Mouse (Mus musculus) hindbrain, embryonic 15.5 days (tissue): Measurements from ENCODE around the gene Ikzf1. TPM values are rescaled to one million over a fixed set of nuclear protein-coding genes. Genes with fewer than 3 reads are reported as not detected.

ENCODE experiments used
- ATAC-seq: fragments of 200-750 bp; cut with Nextera tagmentation; 2 replicates; pipeline ENCODE4 v1.8.0; 2017; ENCODE audit warnings: low read depth, moderate number of reproducible peaks, moderate TSS enrichment; ENCODE audit not compliant: low FRiP score
- H3K27ac ChIP-seq: fragments of 300-500 bp; sonication (generic); replicated peaks from 2 replicates; pipeline ENCODE4 v1.5.1; 2015; ENCODE audit warnings: mild to moderate bottlenecking, inconsistent platforms
- H3K27me3 ChIP-seq: fragments of 300-500 bp; sonication (generic); 2 replicates; pipeline ENCODE4 v1.6.1; 2015; ENCODE audit warnings: control low read depth, inconsistent platforms
- H3K36me3 ChIP-seq: fragments of 300-500 bp; sonication (generic); 2 replicates; pipeline ENCODE4 v1.6.1; 2015; ENCODE audit warnings: control low read depth, inconsistent platforms
- H3K4me1 ChIP-seq: fragments of 300-500 bp; sonication (generic); replicated peaks from 2 replicates; pipeline ENCODE4 v1.6.1; 2015; ENCODE audit warnings: control low read depth, inconsistent platforms
- H3K4me2 ChIP-seq: fragments of 300-500 bp; sonication (generic); 2 replicates; pipeline ENCODE4 v1.6.1; 2015; ENCODE audit warnings: moderate library complexity, mild to moderate bottlenecking, inconsistent platforms
- H3K4me3 ChIP-seq: fragments of 300-500 bp; sonication (generic); 2 replicates; pipeline ENCODE4 v1.5.1; 2015; ENCODE audit warnings: mild to moderate bottlenecking, inconsistent platforms
- H3K9ac ChIP-seq: fragments of 300-500 bp; sonication (generic); 2 replicates; pipeline ENCODE4 v1.6.1; 2015; ENCODE audit warnings: inconsistent platforms
- H3K9me3 ChIP-seq: fragments of 300-500 bp; sonication (generic); 2 replicates; pipeline ENCODE4 v1.6.1; 2016; ENCODE audit warnings: control low read depth, inconsistent platforms
- WGBS: fragments of 180-500 bp; shearing (Covaris S2); methylation state at CpG from one replicate; pipeline ENCODE4 v1.1.7; 2015; 5-methylcytosine and 5-hydroxymethylcytosine counted together
- polyA plus RNA-seq: library from polyadenylated mRNA; unstranded; fragments of >200 nt; fragmentation: Nextera tagmentation; extraction: Ambion mirVana; gene quantifications from 2 replicates; pipeline ENCODE4 v1.2.1, GENCODE M21; 2015

Gene Ikzf1
- polyA plus RNA-seq = 0.94 and 1.2 TPM in 2 replicates

- peaks cover 45% of the 10 kb centered on the region for H3K27me3 ChIP-seq
- H3K4me2 ChIP-seq = peak within 1 kb of the TSS; percentile 100
- WGBS = 1% methylated on average over 62 of the region's 100 CpGs
- H3K27ac ChIP-seq = no peak within 1 kb of the TSS
- no peaks in the 10 kb centered on the region for H3K9me3 ChIP-seq
- H3K4me1 ChIP-seq = peaks cover 19% of the 10 kb centered on the region
- peak within 1 kb of the TSS; percentile 40 for H3K9ac ChIP-seq
- H3K4me3 ChIP-seq = peak within 1 kb of the TSS; percentile 64
- ATAC-seq = peak; percentile 84
- H3K36me3 ChIP-seq = no peaks in the 10 kb centered on the region
These were observed at the start of gene Ikzf1 for GRCm38 (mm10) chr11:11684930-11685852. Gene Ikzf1 (plus strand): TSS chr11:11685003.

GRCm38 (mm10) chr11:11644303-11644702 is 40.5 kb upstream of the Ikzf1 start:
- Histone ChIP-seq H3K9me3 (no peaks in the 10 kb centered on the region), H3K9ac (no peak overlapping the region), H3K4me3 (no peak overlapping the region), H3K27me3 (no peaks in the 10 kb centered on the region), H3K27ac (no peak overlapping the region), H3K4me1 (no peaks in the 10 kb centered on the region), H3K36me3 (no peaks in the 10 kb centered on the region), H3K4me2 (no peak overlapping the region)
- ATAC-seq = no peak

- H3K9me3 ChIP-seq = no peaks in the 10 kb centered on the region
- no peaks in the 10 kb centered on the region for H3K36me3 ChIP-seq
- WGBS = 81% methylated on average over 3 of the region's 3 CpGs
- H3K4me3 ChIP-seq = no peak overlapping the region
- ATAC-seq = no peak
- no peaks in the 10 kb centered on the region for H3K27me3 ChIP-seq
- no peaks in the 10 kb centered on the region for H3K4me1 ChIP-seq
- no peak overlapping the region for H3K4me2 ChIP-seq
- no peak overlapping the region for H3K9ac ChIP-seq
- no peak overlapping the region for H3K27ac ChIP-seq
These were observed 28.4 kb upstream of the Ikzf1 start for GRCm38 (mm10) chr11:11656388-11656787.

GRCm38 (mm10) chr11:11656995-11657530 is 27.7 kb upstream of the Ikzf1 start:
- Histone ChIP-seq H3K4me1 (no peaks in the 10 kb centered on the region), H3K27ac (no peak overlapping the region), H3K36me3 (no peaks in the 10 kb centered on the region), H3K27me3 (no peaks in the 10 kb centered on the region), H3K4me3 (no peak overlapping the region), H3K4me2 (no peak overlapping the region), H3K9me3 (no peaks in the 10 kb centered on the region), H3K9ac (no peak overlapping the region)
- no peak for ATAC-seq
- 58% methylated on average over 5 of the region's 5 CpGs for WGBS

- no peak overlapping the region for H3K4me3 ChIP-seq
- no peak overlapping the region for H3K27ac ChIP-seq
- no peak overlapping the region for H3K9ac ChIP-seq
- H3K27me3 ChIP-seq = no peaks in the 10 kb centered on the region
- H3K9me3 ChIP-seq = no peaks in the 10 kb centered on the region
- no peaks in the 10 kb centered on the region for H3K4me1 ChIP-seq
- no peak overlapping the region for H3K4me2 ChIP-seq
- H3K36me3 ChIP-seq = no peaks in the 10 kb centered on the region
- no peak for ATAC-seq
- 90% methylated on average over 4 of the region's 4 CpGs for WGBS
These were observed 27.2 kb upstream of the Ikzf1 start for GRCm38 (mm10) chr11:11657634-11658033.

- no peak overlapping the region for H3K9ac ChIP-seq
- H3K27ac ChIP-seq = no peak overlapping the region
- no peaks in the 10 kb centered on the region for H3K4me1 ChIP-seq
- 86% methylated on average over 4 of the region's 4 CpGs for WGBS
- no peaks in the 10 kb centered on the region for H3K27me3 ChIP-seq
- H3K9me3 ChIP-seq = no peaks in the 10 kb centered on the region
- H3K4me2 ChIP-seq = no peak overlapping the region
- H3K36me3 ChIP-seq = no peaks in the 10 kb centered on the region
- no peak overlapping the region for H3K4me3 ChIP-seq
- no peak for ATAC-seq
These were observed 26.0 kb upstream of the Ikzf1 start for GRCm38 (mm10) chr11:11658834-11659233.

- Histone ChIP-seq H3K4me2 (no peak overlapping the region), H3K4me1 (no peaks in the 10 kb centered on the region), H3K36me3 (no peaks in the 10 kb centered on the region), H3K27ac (no peak overlapping the region), H3K9ac (no peak overlapping the region), H3K4me3 (no peak overlapping the region), H3K27me3 (no peaks in the 10 kb centered on the region), H3K9me3 (no peaks in the 10 kb centered on the region)
- 84% methylated on average over 4 of the region's 4 CpGs for WGBS
- ATAC-seq = no peak
These were observed 24.2 kb upstream of the Ikzf1 start for GRCm38 (mm10) chr11:11660651-11661050.

- no peak overlapping the region for H3K4me3 ChIP-seq
- no peaks in the 10 kb centered on the region for H3K36me3 ChIP-seq
- WGBS = 88% methylated on average over 4 of the region's 4 CpGs
- ATAC-seq = no peak
- no peaks in the 10 kb centered on the region for H3K9me3 ChIP-seq
- H3K27me3 ChIP-seq = no peaks in the 10 kb centered on the region
- no peak overlapping the region for H3K4me2 ChIP-seq
- H3K4me1 ChIP-seq = no peaks in the 10 kb centered on the region
- no peak overlapping the region for H3K27ac ChIP-seq
- no peak overlapping the region for H3K9ac ChIP-seq
These were observed 17.4 kb upstream of the Ikzf1 start for GRCm38 (mm10) chr11:11667254-11667921.

GRCm38 (mm10) chr11:11667922-11668290 is 16.9 kb upstream of the Ikzf1 start:
- no peak for ATAC-seq
- Histone ChIP-seq H3K27me3 (no peaks in the 10 kb centered on the region), H3K36me3 (no peaks in the 10 kb centered on the region), H3K9me3 (no peaks in the 10 kb centered on the region), H3K27ac (no peak overlapping the region), H3K4me1 (no peaks in the 10 kb centered on the region), H3K4me2 (no peak overlapping the region), H3K4me3 (no peak overlapping the region), H3K9ac (no peak overlapping the region)
- WGBS = 94% methylated on average over 3 of the region's 3 CpGs

- H3K9ac ChIP-seq = no peak overlapping the region
- no peaks in the 10 kb centered on the region for H3K9me3 ChIP-seq
- H3K27me3 ChIP-seq = no peaks in the 10 kb centered on the region
- no peak overlapping the region for H3K4me2 ChIP-seq
- H3K4me3 ChIP-seq = no peak overlapping the region
- no peaks in the 10 kb centered on the region for H3K4me1 ChIP-seq
- no peak for ATAC-seq
- no peak overlapping the region for H3K27ac ChIP-seq
- no peaks in the 10 kb centered on the region for H3K36me3 ChIP-seq
- 74% methylated on average over 4 of the region's 4 CpGs for WGBS
These were observed 11.8 kb upstream of the Ikzf1 start for GRCm38 (mm10) chr11:11672974-11673373.

GRCm38 (mm10) chr11:11675063-11675462 is 9.7 kb upstream of the Ikzf1 start:
- H3K27me3 ChIP-seq = no peaks in the 10 kb centered on the region
- no peak overlapping the region for H3K9ac ChIP-seq
- H3K4me3 ChIP-seq = no peak overlapping the region
- no peaks in the 10 kb centered on the region for H3K9me3 ChIP-seq
- no peak overlapping the region for H3K4me2 ChIP-seq
- no peaks in the 10 kb centered on the region for H3K36me3 ChIP-seq
- no peak for ATAC-seq
- H3K4me1 ChIP-seq = no peaks in the 10 kb centered on the region
- H3K27ac ChIP-seq = no peak overlapping the region

- no peaks in the 10 kb centered on the region for H3K4me1 ChIP-seq
- ATAC-seq = no peak
- H3K9ac ChIP-seq = no peak overlapping the region
- no peak overlapping the region for H3K4me2 ChIP-seq
- H3K4me3 ChIP-seq = no peak overlapping the region
- no peaks in the 10 kb centered on the region for H3K36me3 ChIP-seq
- H3K27ac ChIP-seq = no peak overlapping the region
- H3K27me3 ChIP-seq = no peaks in the 10 kb centered on the region
- WGBS = 90% methylated on average over 9 of the region's 9 CpGs
- H3K9me3 ChIP-seq = no peaks in the 10 kb centered on the region
These were observed 8.6 kb upstream of the Ikzf1 start for GRCm38 (mm10) chr11:11676068-11676741.
